Mouse (Mus musculus) heart, adult 2 months (tissue): ENCODE results near the gene Bola3. TPM values are rescaled to one million over a fixed set of nuclear protein-coding genes. Genes with fewer than 3 reads are reported as not detected.
A peak's percentile ranks its signal among the peaks of the same experiment; 100 is the strongest.

Experiments
- DNase-seq, 2 experiments: peaks; one replicate each; pipeline ENCODE4 v3.0.0; 2021
- H3K27ac ChIP-seq: fragments of 200-600 bp; 2 replicates; pipeline ENCODE4 v1.8.1; 2022
- H3K27me3 ChIP-seq: fragments of 200-500 bp; 2 replicates; pipeline ENCODE4 v1.6.1; 2012; ENCODE audit warnings: mild to moderate bottlenecking, low read length, inconsistent platforms, mixed read lengths; ENCODE audit not compliant: control insufficient read depth, insufficient read depth
- H3K36me3 ChIP-seq: fragments of 200-500 bp; 2 replicates; pipeline ENCODE4 v1.6.1; 2012; ENCODE audit warnings: low read length, inconsistent platforms; ENCODE audit not compliant: control insufficient read depth, insufficient read depth
- H3K4me1 ChIP-seq: fragments of 200-500 bp; 2 replicates; pipeline ENCODE4 v1.6.1; 2011; ENCODE audit warnings: low read length; ENCODE audit not compliant: control insufficient read depth, insufficient read depth
- H3K4me3 ChIP-seq: fragments of 200-600 bp; 2 replicates; pipeline ENCODE4 v1.8.1; 2022
- H3K79me2 ChIP-seq: fragments of 200-500 bp; replicated peaks from 2 replicates; pipeline ENCODE4 v1.6.1; 2012; ENCODE audit warnings: mild to moderate bottlenecking, inconsistent platforms, low read length, moderate library complexity, mixed read lengths; ENCODE audit not compliant: control insufficient read depth, insufficient read depth
- H3K9ac ChIP-seq: fragments of 200-500 bp; 2 replicates; pipeline ENCODE4 v1.6.1; 2012; ENCODE audit warnings: low read depth, mild to moderate bottlenecking, control low read depth, inconsistent platforms, low read length, mixed read lengths
- CTCF ChIP-seq: fragments of 200-600 bp; IDR thresholded peaks from 2 replicates; pipeline ENCODE4 v1.8.1; 2022; ENCODE audit warnings: antibody characterized with exemption, mild to moderate bottlenecking, moderate library complexity
- EP300 ChIP-seq: fragments of 200-500 bp; IDR thresholded peaks from 2 replicates; pipeline ENCODE4 v1.6.1; 2011; ENCODE audit warnings: low read depth, low read length, control low read depth; ENCODE audit not compliant: insufficient read depth
- POLR2A ChIP-seq: fragments of 200-500 bp; IDR thresholded peaks from 2 replicates; pipeline ENCODE4 v1.6.1; 2011; ENCODE audit warnings: mild to moderate bottlenecking, low read depth, low read length, control low read depth; ENCODE audit not compliant: insufficient read depth
- WGBS: fragments of 180-500 bp; shearing (Covaris S2); methylation state at CpG from one replicate; pipeline ENCODE4 v1.1.7; 2018; 5-methylcytosine and 5-hydroxymethylcytosine counted together
- intact Hi-C: fragments of 180-260 bp; cut with DNase I; formaldehyde crosslinking; loops from one replicate; pipeline ENCODE4 v1.15.1; 2025
- microRNA-seq, 2 experiments: library from miRNA; unstranded; fragments of <30 nt; microRNA quantifications; one replicate each; pipeline ENCODE4 v1.2.0; 2021
- polyA plus RNA-seq: library from polyadenylated mRNA; depleted of rRNA; stranded (reverse); fragments of >200 nt; gene quantifications from 2 replicates; pipeline ENCODE4 v1.2.3, GENCODE M21; 2012; rRNA removed
- total RNA-seq, 2 experiments: library from RNA; stranded (reverse); gene quantifications; 2 replicates each; pipeline ENCODE4 v1.2.3; 2021

The Bola3 gene
- total and polyA plus RNA-seq, 3 experiments: 91.1 to 406 (median 396) TPM

GRCm38 (mm10) chr6:83405511-83406064 lies 56.6 kb downstream of the Bola3 start:
- no peak for DNase-seq
- H3K4me1 ChIP-seq: peaks cover 11% of the 10 kb centered on the region
- H3K79me2 ChIP-seq: peaks cover 10% of the 10 kb centered on the region
- H3K9ac ChIP-seq: no peak overlapping the region
- H3K36me3 ChIP-seq: peaks cover 6% of the 10 kb centered on the region
- intact Hi-C loops: no loop called here
- WGBS: 70% methylated on average over 7 of the region's 7 CpGs
- TF ChIP-seq EP300: no peak
- no peaks in the 10 kb centered on the region for H3K27me3 ChIP-seq
- H3K4me3 ChIP-seq: no peak overlapping the region
- no peak overlapping the region for H3K27ac ChIP-seq

DNA sequence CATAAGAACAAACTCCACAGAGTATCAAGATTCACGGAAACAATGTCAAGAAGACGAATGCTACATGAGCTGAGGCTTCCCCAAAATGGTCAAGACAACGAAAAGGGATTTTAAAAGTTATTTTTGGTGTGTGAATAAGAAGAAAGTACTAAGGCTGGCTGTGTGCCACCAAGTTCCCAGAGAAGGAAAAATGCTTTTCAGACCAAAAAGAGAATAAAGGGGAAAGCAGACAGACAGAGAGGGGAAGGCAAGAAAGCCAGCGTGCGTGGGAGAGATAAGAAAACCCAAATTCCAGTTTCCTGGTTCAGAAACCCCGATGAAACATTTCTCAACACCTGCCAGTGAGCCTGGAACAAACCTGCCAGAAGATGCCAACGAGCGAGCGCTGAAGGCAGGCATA lies 59.6 kb downstream of the Bola3 start:
- 46% methylated on average over 9 of the region's 9 CpGs for WGBS
- Histone ChIP-seq H3K27ac (peak overlapping the region; percentile 0), H3K27me3 (no peaks in the 10 kb centered on the region), H3K4me3 (no peak overlapping the region), H3K9ac (no peak overlapping the region), H3K36me3 (peaks cover 8% of the 10 kb centered on the region), H3K79me2 (peaks cover 5% of the 10 kb centered on the region), H3K4me1 (peaks cover 26% of the 10 kb centered on the region)
- intact Hi-C loops: no loop called here
- TF ChIP-seq POLR2A: no peak
- TF ChIP-seq CTCF: no peak
- TF ChIP-seq EP300: no peak
- DNase-seq: no peak

Small RNA genes within 50 kb of the gene (microRNA-seq; reads per million reads assigned to microRNA genes)
- 0 reads per million in 2 experiments for gene Mir6374

Other genes with a start within 250 kb of the Bola3 start
- gene Ccdc142, start 247.5 kb upstream of the Bola3 start, total RNA-seq: 1 to 10 TPM; 2.0 to 2.5 TPM
- gene Ccdc142, start 247.5 kb upstream of the Bola3 start, polyA plus RNA-seq: 1.7 and 2.4 TPM in 2 replicates
- gene Gm42688, start 247.5 kb upstream of the Bola3 start, total RNA-seq: under 1 TPM; 0.80 to 0.94 TPM
- 1.6 TPM in 2 replicates for gene Gm42688, start 247.5 kb upstream of the Bola3 start, polyA plus RNA-seq
- gene Mrpl53, start 240.1 kb upstream of the Bola3 start, total RNA-seq: 100 to 1,000 TPM; 113 to 131 TPM
- 91.3 and 129 TPM in 2 replicates for gene Mrpl53, start 240.1 kb upstream of the Bola3 start, polyA plus RNA-seq
- gene Mogs, start 233.7 kb upstream of the Bola3 start, total RNA-seq: 1 to 10 TPM; 7.2 to 9.9 TPM
- 13.9 and 15.8 TPM in 2 replicates for gene Mogs, start 233.7 kb upstream of the Bola3 start, polyA plus RNA-seq
- gene Wbp1, start 227.6 kb upstream of the Bola3 start, total RNA-seq: 10 to 100 TPM; 70.4 to 74.6 TPM
- gene Wbp1, start 227.6 kb upstream of the Bola3 start, polyA plus RNA-seq: 152 TPM in 2 replicates
- gene Ino80b, start 223.7 kb upstream of the Bola3 start, total RNA-seq: 10 to 100 TPM; 13.1 to 15.1 TPM
- gene Ino80b, start 223.7 kb upstream of the Bola3 start, polyA plus RNA-seq: 5.5 and 9.5 TPM in 2 replicates
- gene Rtkn, start 213.7 kb upstream of the Bola3 start, total RNA-seq: 1 to 10 TPM; 5.2 to 6.7 TPM
- gene Rtkn, start 213.7 kb upstream of the Bola3 start, polyA plus RNA-seq: 18.6 and 27.7 TPM in 2 replicates
- gene Wdr54, start 192.8 kb upstream of the Bola3 start, total RNA-seq: 1 to 10 TPM in 1 of 2 experiments, under 1 TPM in 1; 0.89 to 1.3 TPM
- gene Wdr54, start 192.8 kb upstream of the Bola3 start, polyA plus RNA-seq: 2.1 and 2.7 TPM in 2 replicates
- under 1 TPM; 0.10 to 0.25 TPM for gene 1700003E16Rik, start 192.7 kb upstream of the Bola3 start, total RNA-seq
- gene 1700003E16Rik, start 192.7 kb upstream of the Bola3 start, polyA plus RNA-seq: 0.53 and 0.57 TPM in 2 replicates
- gene Dctn1, start 183.2 kb upstream of the Bola3 start, total RNA-seq: 100 to 1,000 TPM; 125 to 141 TPM
- gene Dctn1, start 183.2 kb upstream of the Bola3 start, polyA plus RNA-seq: 84.2 and 89.1 TPM in 2 replicates
- not detected for gene Slc4a5, start 129.3 kb upstream of the Bola3 start, total RNA-seq
- gene Slc4a5, start 129.3 kb upstream of the Bola3 start, polyA plus RNA-seq: 0.61 TPM in 1 of 2 replicates, not detected in the other
- 1 to 10 TPM; 2.8 TPM for gene Mthfd2, start 23.2 kb upstream of the Bola3 start, total RNA-seq
- 1.7 and 2.5 TPM in 2 replicates for gene Mthfd2, start 23.2 kb upstream of the Bola3 start, polyA plus RNA-seq
- gene Mob1a, start 23.1 kb upstream of the Bola3 start, total RNA-seq: 10 to 100 TPM; 22.3 to 22.6 TPM
- 12.4 and 22.7 TPM in 2 replicates for gene Mob1a, start 23.1 kb upstream of the Bola3 start, polyA plus RNA-seq
- gene Tet3, start 109.9 kb downstream of the Bola3 start, total RNA-seq: 10 to 100 TPM; 13.7 to 23.6 TPM
- 6.2 and 7.6 TPM in 2 replicates for gene Tet3, start 109.9 kb downstream of the Bola3 start, polyA plus RNA-seq
- 10 to 100 TPM; 32.4 to 33.7 TPM for gene Dguok, start 157.8 kb downstream of the Bola3 start, total RNA-seq
- gene Dguok, start 157.8 kb downstream of the Bola3 start, polyA plus RNA-seq: 48.1 and 67.3 TPM in 2 replicates
- gene Actg2, start 187.1 kb downstream of the Bola3 start, total RNA-seq: 1 to 10 TPM in 1 of 2 experiments, under 1 TPM in 1; 0.93 to 2.3 TPM
- gene Actg2, start 187.1 kb downstream of the Bola3 start, polyA plus RNA-seq: 13.3 and 23.8 TPM in 2 replicates
- gene Stambp, start 223.6 kb downstream of the Bola3 start, total RNA-seq: 10 to 100 TPM; 11.9 to 12.9 TPM
- 10.1 and 17.6 TPM in 2 replicates for gene Stambp, start 223.6 kb downstream of the Bola3 start, polyA plus RNA-seq